Mouse (Mus musculus) mouse trophoblast stem cell (cell line): ENCODE measurements around the gene Ptger1.

Source experiments
- in situ Hi-C, 2 experiments: fragments of 300-500 bp; cut with MseI, MboI; formaldehyde crosslinking; loops; 2 replicates in 1 of 2; 3 replicates in 1 of 2; pipeline ENCODE4 v1.15.1; 2025

Gene Ptger1

DNA sequence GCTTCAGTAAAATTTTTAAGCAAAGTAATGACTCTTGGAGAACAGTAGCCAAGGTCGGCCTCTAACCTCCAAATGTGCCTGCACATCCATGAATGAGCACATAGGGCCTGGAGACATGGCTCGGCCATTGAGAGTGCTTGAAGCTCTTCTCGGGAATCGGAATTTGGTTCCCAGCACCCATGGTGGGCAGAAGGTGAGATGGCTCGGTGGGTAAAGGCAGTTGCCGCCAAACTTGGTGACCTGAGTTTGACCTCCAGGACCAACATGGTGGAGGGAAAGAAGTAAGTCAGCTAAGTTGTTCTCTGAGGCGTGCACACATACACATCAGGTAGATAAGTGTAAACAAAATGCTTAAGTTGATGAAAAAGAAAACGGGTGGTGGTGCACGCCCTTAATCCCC is 10.4 kb upstream of the Ptger1 start:
- in situ Hi-C loops = no loop called here

DNA sequence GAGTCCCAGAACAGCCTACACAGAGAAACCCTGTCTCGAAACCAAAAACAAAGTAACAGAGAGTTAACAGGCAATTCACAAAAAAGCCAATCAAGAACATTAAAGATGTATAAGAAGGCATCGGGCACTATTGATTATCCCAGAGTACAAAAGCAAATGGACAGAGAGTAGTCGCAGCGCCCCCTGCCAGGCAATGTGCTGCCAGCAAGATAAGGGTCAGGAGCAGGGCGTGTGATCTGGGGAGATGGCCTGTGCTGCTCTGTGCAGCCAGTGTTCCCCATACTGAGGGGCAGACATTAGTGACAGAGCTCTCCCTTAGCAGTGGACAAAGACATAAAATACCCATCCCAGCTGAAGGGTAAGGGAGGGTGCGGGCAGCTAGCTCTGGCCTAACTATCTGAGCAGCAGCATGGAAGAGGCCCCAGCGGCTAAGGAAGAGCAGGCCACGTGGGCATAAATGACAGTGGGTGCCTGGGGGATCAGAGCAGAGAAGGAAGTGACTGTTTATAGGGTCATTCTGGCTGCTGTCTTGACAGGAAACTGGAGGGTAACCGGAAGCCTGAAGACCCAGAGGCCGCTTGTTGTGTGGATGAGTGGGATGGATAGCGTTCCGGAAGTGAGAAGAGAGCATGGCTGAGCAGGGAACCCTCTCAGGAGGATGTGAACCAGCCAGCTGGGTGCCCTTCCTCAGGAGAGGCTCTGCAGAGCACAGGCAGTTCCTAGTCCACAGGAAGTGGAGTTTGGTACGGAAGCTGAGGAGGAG is 9.8 kb upstream of the Ptger1 start:
- in situ Hi-C loops = no loop called here

DNA sequence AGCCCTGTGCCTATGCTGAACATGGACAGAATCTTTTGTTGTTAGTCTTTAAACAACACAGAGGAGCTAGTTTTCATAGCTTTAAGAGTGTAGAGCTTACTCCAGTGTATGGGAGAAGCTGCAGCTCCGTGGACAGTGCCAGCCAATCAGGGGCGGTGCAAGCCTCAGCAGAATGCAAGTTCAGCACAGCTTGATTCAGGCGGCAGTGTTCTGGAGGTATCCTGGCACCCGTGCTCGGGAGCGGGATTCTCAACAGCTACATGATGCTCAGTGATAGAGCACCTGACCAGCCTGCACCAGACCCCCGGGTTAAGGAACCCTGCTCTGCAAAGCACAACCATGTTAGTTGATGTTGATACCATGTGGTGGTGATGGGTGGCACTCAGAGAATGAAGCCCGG is 5.9 kb upstream of the Ptger1 start:
- in situ Hi-C loops = no loop called here

DNA sequence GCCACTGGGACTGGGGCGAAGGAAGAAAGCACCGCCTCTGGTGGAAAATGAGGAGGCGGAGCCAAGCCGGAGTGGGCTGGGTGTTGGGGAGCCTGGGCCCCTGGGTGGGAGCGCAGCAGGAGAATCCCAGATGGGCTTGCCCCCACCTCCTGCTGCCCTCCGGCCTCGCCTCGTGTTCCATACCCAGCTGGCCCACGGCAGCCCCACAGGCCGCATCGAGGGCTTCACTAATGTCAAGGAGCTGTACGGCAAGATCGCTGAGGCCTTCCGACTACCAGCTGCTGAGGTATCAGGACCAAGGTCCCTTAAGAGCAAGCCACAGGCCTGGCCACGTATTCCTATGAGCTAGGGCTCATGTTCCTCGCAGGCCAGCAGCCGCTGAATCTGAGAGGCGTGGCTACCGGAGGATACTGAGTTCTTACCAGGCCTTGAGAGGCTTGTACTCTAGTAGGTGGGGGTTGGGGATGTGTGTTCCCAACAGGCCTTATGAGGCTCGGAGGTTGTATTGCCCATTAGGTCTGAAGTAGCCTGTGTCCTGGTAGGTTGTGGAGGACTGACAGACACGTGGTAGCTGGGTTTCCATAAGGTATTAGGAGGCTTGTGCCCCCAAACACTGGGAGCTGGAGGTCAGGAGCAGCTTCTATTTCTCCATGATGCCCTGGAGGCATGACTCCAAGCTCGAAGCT is 5.3 kb upstream of the Ptger1 start:
- in situ Hi-C loops = no loop called here

DNA sequence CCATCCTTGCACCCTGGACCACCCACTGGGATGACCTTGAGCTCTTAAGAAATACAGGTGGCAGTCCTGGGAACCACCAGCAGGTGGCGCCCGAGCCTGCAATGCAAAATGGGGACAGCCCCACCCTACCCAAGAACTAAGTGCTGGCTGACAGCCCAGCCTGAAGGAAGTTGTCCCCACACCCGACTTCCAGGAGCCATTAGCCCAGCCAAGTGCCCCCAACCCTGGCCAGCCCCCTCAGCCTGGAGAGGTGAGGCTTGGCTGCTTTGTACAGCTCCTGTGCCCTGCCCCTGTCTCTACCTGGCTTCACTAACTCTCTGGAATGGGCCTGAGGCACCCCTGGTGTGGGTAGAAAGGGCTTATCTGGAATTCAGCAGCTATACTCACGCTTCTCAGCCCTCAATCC is 4.1 kb upstream of the Ptger1 start:
- in situ Hi-C loops = no loop called here

DNA sequence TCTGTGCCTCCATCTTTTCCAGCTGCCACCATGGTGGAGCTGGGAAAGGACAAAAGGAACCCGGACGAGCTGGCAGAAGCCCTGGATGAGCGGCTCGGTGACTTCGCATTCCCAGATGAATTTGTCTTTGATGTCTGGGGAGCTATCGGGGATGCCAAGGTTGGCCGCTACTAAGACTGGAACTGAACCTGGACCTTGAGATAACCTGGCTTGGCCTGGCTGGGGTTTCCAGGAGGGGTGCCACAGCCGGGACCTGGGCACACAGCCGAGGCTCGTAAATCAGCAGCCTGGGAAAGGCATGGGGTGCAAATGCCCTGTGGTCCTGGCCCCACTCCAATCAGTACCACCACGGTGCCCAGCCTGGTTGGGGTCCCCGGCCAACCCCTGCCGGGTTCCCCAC is 2.4 kb upstream of the Ptger1 start:
- in situ Hi-C loops = no loop called here

DNA sequence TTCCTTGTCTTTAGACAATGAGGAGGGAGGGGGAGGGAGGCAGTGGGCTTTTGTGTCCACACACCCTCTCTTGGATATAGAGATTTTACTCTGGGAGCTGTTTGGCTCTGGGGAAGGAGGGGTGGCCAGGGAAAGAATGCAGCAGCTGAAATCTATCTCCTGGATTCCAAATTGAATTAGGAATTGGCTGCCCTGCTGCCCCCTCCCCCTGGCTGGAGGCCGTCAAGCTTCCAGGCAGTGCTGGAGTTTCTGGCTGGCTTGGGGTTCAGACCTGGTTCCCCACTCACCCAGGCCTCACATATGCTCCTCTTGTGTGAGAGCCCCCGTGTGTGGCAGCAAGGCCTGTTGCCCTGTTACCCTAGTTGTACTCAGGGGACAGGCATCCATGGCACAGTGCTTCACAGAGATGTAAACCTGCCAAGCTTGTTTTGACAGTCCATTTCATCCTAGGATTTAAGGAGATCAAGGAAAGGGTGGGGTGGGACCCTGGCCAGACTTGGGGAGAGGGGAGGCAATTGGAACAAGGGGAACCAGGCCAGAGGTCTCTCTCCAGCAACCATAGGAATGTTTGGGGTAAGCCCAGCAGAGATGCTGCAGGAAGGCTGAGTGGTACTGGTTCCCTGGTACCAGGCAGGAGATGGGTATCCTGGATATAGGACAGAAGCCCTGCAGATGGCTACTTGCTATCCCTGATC is 1.4 kb upstream of the Ptger1 start:
- in situ Hi-C loops = no loop called here

DNA sequence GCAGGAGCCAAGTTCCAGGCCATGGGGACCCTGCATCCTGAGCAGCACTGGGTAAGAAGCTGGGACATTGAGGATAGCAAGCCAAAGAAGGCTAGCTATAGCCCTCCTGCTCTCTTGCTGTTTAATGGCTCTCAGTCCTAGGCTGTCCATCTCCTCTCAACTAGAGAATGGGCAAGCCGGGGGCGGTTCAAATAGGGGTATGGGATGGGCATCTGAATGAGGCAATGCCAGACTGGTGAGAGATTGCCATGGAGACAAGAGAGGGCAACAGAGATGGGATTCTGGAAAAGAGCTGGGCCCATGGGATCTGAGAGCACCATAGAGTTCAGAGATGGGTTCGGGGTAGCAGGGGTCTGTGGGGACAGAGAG is 372 bp downstream of the Ptger1 start:
- in situ Hi-C loops = no loop called here

DNA sequence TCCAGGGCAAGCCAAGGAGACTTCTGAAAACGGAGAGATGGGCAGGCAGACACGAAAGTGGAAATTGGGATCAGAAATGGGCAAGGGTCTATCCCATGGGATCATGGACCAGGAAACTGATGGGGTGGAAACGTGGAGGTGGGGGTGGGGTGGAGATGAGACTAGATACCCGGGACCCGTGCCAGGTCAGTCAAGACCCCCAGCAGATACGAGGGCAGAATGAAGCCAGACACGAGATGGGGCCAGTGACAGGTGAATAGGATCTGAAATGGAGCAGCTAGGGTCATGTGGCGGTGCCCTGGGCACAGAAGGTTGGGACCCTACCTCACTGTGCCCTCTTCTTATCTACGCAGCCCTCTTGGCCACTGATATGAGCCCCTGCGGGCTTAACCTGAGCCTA is 1.0 kb downstream of the Ptger1 start:
- in situ Hi-C loops = no loop called here

DNA sequence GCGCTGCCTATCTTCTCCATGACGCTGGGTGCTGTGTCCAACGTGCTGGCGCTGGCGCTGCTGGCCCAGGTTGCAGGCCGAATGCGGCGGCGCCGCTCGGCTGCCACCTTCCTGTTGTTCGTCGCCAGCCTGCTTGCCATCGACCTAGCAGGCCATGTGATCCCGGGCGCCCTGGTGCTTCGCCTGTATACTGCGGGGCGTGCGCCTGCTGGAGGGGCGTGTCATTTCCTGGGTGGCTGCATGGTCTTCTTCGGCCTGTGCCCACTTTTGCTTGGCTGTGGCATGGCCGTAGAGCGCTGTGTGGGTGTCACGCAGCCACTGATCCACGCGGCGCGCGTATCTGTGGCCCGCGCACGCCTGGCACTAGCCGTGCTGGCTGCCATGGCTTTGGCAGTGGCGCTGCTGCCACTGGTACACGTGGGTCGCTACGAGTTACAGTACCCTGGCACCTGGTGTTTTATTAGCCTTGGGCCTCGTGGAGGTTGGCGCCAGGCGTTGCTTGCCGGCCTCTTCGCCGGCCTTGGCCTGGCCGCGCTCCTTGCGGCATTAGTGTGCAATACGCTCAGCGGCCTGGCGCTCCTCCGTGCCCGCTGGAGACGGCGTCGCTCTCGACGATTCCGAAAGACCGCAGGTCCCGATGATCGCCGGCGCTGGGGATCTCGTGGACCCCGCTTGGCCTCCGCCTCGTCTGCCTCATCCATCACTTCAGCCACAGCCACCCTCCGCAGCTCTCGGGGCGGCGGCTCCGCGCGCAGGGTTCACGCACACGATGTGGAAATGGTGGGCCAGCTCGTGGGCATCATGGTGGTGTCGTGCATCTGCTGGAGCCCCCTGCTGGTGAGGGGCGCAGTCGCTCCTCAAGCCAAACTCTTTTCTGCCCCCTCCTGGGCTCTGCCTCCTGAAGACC is 1.8 kb downstream of the Ptger1 start:
- in situ Hi-C loops = no loop called here

DNA sequence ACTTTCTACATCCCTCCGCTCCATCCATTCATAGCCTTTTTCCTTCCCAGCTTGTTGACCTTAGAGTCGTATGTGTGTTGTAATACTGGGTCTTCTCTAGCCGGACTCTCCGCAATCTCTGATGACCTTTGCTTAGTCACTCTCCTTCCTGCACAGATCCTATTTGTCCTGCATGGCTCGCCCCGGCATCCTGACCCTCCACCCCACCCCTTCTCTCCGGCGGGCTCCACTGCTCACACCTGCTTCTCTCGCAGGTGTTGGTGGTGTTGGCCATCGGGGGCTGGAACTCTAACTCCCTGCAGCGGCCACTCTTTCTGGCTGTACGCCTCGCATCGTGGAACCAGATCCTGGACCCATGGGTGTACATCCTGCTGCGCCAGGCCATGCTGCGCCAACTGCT is 2.5 kb downstream of the Ptger1 start:
- in situ Hi-C loops = no loop called here

DNA sequence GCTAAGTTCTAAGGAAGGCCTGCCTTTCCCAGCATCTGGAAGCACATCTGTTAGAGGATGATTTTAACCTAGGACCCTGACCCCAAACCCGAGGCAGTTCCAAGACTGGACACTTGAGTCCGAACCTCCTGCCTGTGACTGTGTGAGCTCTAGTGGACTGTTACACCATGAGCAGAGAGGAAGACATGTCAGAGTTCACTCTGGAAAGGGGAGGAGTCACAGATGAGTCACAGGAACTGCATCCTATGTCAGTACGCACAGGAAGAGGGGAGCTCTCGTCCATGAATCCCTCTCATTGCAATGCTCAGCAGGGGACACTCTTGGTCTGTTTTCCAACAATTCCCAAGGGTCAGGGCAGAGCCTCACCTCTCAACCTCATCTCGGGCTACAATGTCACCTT is 6.5 kb downstream of the Ptger1 start:
- in situ Hi-C loops = no loop called here

DNA sequence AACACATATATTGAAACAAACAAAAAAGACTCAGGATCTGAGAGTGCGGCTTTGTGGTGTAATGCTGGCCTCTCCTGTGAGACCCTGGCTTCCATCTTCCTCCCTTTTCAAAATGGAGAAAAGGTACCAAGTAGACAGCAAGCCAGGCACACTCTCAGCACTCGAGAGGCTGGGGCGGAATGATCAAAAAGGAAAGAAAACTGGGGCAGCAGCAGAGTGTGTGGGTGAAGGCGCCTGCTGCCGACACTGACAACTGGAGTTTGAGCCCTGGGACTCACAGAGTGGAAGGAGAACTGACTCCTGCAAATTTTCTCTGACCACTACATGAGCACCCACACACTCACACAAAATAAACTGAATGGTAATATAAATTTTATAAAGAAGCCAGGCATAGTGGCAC is 8.0 kb downstream of the Ptger1 start:
- in situ Hi-C loops = no loop called here

DNA sequence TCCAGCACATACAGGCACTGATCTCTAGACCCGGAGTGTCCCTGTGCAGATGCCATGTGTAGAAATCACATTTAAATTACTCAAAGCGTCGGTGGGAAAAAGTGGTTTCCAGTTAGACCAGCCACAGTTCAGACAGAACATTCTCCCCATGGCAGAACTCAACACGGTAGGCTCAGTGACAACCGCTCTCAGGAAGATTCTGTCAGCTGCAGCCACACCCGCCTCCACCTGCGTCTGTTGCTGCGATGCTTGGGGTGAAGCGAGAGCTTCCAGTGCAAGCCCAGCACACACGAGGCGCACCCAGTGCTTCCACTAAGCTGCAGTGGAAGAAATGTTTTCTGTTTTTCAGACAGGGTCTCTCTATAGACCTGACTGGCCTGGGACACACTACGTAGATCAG is 13.4 kb downstream of the Ptger1 start:
- in situ Hi-C loops = no loop called here

DNA sequence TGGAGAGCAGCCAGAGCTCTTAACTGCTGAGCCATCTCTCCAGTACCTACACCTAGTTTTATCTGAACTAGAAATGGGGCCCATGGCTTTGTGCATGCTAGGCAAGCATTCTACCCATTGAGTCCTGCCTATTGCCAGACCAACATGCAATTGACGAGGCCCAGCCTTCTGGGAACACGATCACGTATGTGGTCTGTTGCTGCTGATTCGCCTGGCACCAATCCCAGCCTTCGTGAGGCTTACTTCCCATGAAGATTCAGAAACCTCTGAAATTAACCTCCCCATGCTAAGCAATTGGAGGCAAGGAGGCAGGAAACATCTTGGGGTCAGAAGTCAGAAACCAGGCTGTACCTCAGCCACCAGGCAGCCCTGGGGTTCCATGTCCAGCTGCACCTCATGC is 14.1 kb downstream of the Ptger1 start:
- in situ Hi-C loops = no loop called here

DNA sequence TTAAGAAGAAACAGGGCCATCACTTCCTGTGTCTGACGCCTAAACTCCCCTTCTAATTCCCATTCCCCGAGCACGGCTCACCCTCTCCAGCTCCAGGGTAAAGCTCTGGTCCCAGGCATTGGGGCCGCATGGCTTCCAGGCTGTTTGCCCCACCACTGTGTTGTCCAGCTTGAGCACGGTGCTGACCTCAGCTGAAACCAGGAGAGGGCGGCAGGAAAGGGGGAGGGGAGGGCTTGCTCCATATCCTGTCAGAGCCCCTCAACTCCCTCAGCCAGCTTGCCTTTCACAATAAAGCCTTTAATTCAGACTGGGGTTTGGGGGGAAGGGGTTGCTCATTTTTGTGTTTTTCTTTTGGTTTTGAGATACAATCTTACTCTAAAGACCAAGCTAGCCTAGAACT is 14.6 kb downstream of the Ptger1 start:
- in situ Hi-C loops = no loop called here

DNA sequence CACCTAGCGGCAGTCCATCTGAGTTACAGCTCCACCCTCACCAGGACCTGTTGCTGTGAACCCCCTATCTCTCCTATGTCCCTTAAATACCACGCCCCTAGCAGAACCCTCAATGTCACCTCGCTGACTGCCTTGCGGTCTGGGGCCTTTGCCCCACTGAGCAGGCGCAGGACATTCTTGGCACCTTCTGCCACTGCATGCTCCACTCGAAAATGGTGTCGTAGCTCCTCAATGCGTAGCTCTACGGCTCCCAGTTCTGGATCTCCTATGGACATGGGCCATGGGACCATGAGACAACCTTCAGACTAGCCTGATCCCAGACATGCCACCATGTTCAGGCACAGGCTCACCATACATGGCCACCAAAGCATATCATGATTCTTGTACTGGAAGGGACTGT is 18.0 kb downstream of the Ptger1 start:
- in situ Hi-C loops = no loop called here

DNA sequence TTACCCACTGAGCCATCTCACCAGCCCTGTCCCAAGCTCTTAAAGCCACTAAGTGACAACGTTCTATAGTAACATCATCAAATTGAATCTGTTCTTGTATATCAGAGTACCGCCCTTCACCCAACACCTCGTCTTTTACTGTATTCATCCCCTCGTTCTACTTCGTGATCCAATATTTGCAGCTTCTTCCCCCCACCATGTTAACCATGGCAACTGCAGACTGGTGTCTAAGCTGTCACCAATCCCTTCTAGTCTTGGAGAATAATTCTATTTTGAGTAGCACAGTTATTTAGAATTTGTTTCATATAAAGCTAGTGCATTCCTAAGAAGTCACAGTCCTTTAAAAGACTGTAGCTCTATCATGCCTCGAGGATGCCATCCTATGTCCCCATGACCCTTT is 22.8 kb downstream of the Ptger1 start:
- in situ Hi-C loops = no loop called here

DNA sequence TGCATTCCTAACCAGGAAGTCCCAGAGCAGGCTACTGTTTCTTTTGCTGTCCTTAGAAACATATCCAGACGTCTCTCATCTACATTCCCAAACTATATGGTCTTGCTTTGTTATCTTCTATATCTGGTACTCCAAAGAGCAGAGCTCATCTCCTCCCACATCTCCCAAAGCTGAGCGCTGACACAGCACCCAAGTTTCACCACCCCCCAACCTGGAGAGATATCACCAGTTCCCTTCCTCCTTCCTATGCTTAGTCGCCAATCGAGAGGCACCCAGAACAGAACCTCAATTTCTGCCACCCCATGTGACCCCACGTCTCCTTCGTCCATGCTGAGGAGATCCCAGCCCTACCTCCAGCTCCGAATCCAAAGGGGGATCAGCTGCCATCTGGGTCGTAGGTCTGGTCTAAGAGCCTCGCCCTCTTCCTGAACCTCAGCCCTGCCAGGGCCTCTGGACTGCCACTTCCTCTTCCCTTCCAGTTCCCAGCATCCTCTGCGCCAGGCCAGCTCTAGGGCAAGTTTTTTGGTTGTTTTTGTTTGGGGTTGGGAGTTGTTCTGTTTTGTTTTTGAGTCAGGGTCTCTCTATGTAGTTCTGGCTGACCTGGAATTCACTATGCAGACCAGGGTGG is 27.2 kb downstream of the Ptger1 start:
- in situ Hi-C loops = no loop called here

DNA sequence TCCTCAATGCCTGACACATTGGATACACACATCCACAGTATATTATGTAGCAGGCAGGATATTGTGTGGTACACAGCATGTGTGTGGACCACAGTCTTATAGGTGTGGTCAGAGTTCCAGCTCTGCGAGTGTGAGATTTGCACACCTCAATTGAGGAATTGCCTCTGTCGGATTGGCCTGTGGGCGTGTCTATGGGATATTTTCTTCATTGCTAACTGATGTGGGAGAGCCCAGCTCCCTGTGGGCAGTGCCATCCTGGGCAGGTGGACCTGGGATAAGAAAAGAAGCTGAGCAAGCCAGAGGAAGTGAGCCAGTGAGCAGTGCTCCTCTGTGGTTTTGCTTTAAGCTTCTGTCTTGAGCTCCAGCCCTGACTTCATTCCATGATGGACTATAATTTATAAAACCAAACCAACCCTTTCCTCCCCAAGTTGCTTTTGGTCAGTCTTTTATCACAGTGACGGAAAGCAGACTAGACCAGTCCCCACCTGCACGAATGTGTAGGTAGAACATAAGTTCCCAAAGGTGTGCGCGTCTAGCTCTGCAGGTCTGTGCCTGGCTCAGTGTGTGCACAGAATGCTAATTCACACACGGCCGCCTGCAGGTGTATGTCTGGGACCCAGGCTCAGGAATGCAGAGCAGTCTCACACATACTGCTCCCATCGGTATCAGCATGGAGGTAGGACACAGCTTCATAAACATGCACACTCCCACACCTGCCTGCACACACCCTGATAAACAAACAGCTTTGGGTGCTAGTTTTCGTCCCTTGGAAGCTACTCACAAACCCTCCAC is 28.1 kb downstream of the Ptger1 start:
- in situ Hi-C loops = no loop called here
